Comparison of ENCODE assay signal across 11 mouse cellular contexts in genomic region chr2:126663481-126663880, GRCm38 (mm10). TPM values are rescaled to one million over a fixed set of nuclear protein-coding genes. Genes with fewer than 3 reads are reported as not detected.
A peak's percentile ranks its signal among the peaks of the same experiment; 100 is the strongest.
DNase-seq lines count a peak whose midpoint lies in the region; ATAC-seq and TF ChIP-seq lines count a peak whose summit lies in the region.
"Had no signal": no experiment of that assay in that cellular context is flagged by ENCODE, and none has a peak within 500 bp of the region (broad histone marks: within the 10 kb centered on the region; RNA-seq: fewer than 3 reads in every experiment).

No protein-coding gene starts in this region.

- H3K9me3 ChIP-seq in heart, postnatal 0 days (replicated peaks; ENCODE audit: control insufficient read depth, low read length), result no peaks in the 10 kb centered on the region
- H3K9me3 ChIP-seq: embryonic facial prominence, embryonic 12.5 days; liver, embryonic 13.5 days; stomach, embryonic 15.5 days had no signal

- H3K36me3 ChIP-seq in heart, postnatal 0 days (replicated peaks; ENCODE audit: control insufficient read depth, insufficient read depth, low read length), result no peaks in the 10 kb centered on the region
- H3K36me3 ChIP-seq: embryonic facial prominence, embryonic 12.5 days; liver, embryonic 13.5 days; stomach, embryonic 15.5 days had no signal

- no peak overlapping the region for H3K4me2 ChIP-seq in heart, postnatal 0 days (ENCODE audit: low read depth, low read length)
- H3K4me2 ChIP-seq: embryonic facial prominence, embryonic 12.5 days; liver, embryonic 13.5 days; stomach, embryonic 15.5 days had no signal

- no peak overlapping the region for H3K27ac ChIP-seq in heart, postnatal 0 days (ENCODE audit: low read depth)
- H3K27ac ChIP-seq: embryonic facial prominence, embryonic 12.5 days; liver, embryonic 13.5 days; stomach, embryonic 15.5 days had no signal

- TF ChIP-seq EP300 in heart, postnatal 0 days (IDR thresholded peaks at IDR 0.05; ENCODE audit: low read depth), result no peak

- no peak overlapping the region for H3K9ac ChIP-seq in heart, postnatal 0 days (replicated peaks; ENCODE audit: low read depth, low read length)
- H3K9ac ChIP-seq: embryonic facial prominence, embryonic 12.5 days; liver, embryonic 13.5 days; stomach, embryonic 15.5 days had no signal

- no peaks in the 10 kb centered on the region for H3K4me1 ChIP-seq in heart, postnatal 0 days (ENCODE audit: control insufficient read depth, insufficient read depth)
- H3K4me1 ChIP-seq: embryonic facial prominence, embryonic 12.5 days; stomach, embryonic 15.5 days had no signal

- H3K27me3 ChIP-seq in heart, postnatal 0 days (ENCODE audit: control insufficient read depth, insufficient read depth, low read length), result no peaks in the 10 kb centered on the region
- H3K27me3 ChIP-seq: embryonic facial prominence, embryonic 12.5 days; liver, embryonic 13.5 days; stomach, embryonic 15.5 days had no signal

- peak; percentile 66 for TF ChIP-seq CTCF in heart, postnatal 0 days (IDR thresholded peaks at IDR 0.05; ENCODE audit: low read depth)

- DNase-seq in heart, postnatal 0 days (ENCODE audit: low spot score), result peak; percentile 55
- DNase-seq in heart, postnatal 4 days, result no peak
- peak; percentile 46 for DNase-seq in thymus, postnatal 0 days (ENCODE audit: low spot score)
- DNase-seq in thymus, adult 18-20 months, result no peak
- DNase-seq in retina, postnatal 7 days (ENCODE audit: low read depth, low spot score), result peak; percentile 14
- no peak for DNase-seq in frontal cortex, postnatal 36 days (ENCODE audit: low spot score in 2 of 2)
- no peak for DNase-seq in heart, adult 9 months (ENCODE audit: low spot score in 2 of 2)
- DNase-seq: liver, embryonic 13.5 days had no signal

- no peak overlapping the region for H3K4me3 ChIP-seq in heart, postnatal 0 days (ENCODE audit: low read depth, low read length)
- H3K4me3 ChIP-seq: embryonic facial prominence, embryonic 12.5 days; liver, embryonic 13.5 days; stomach, embryonic 15.5 days had no signal

- WGBS in heart, postnatal 0 days, result 47% methylated on average over 4 of the region's 4 CpGs

- ATAC-seq in heart, postnatal 0 days (ENCODE audit: insufficient read depth, low read depth), result no peak
- ATAC-seq in granulocyte monocyte progenitor cell, adult 5-6 weeks (replicated peaks; ENCODE audit: poor library complexity, severe bottlenecking), result peak; percentile 58; the same call in 1 of the 2 replicates

RNA-seq across cellular contexts. Expression of gene Gabpb1, which starts 12.7 kb away (rescaled TPM):
- 5.0 and 15.2 TPM in 2 replicates for total RNA-seq in heart, postnatal 0 days (2014; rRNA removed; ENCODE audit: low replicate concordance)
- polyA plus RNA-seq in heart, postnatal 0 days (2015; fragmentation: Nextera tagmentation; extraction: Ambion mirVana), result 17.5 and 18.0 TPM in 2 replicates
- 10 to 100 TPM; 25.7 to 30.0 TPM for total RNA-seq in heart, postnatal 4 days (2021)
- 66.1 and 66.7 TPM in 2 replicates for polyA plus RNA-seq in thymus, postnatal 0 days (2015; fragmentation: Nextera tagmentation; extraction: Ambion mirVana)
- total RNA-seq in granulocyte monocyte progenitor cell, adult 5-6 weeks (2014; fragmentation: Nextera tagmentation), result 32.9 and 38.2 TPM in 2 replicates
- total RNA-seq in granulocyte monocyte progenitor cell, adult 5-6 weeks (2017), result 31.2 and 37.4 TPM in 2 replicates

RNA-seq across cellular contexts. Expression of gene Usp8, which starts 43.6 kb away (rescaled TPM):
- 9.0 and 12.3 TPM in 2 replicates for total RNA-seq in heart, postnatal 0 days (2014; rRNA removed; ENCODE audit: low replicate concordance)
- polyA plus RNA-seq in heart, postnatal 0 days (2015; fragmentation: Nextera tagmentation; extraction: Ambion mirVana), result 19.0 and 19.4 TPM in 2 replicates
- 10 to 100 TPM; 28.8 to 30.3 TPM for total RNA-seq in heart, postnatal 4 days (2021)
- polyA plus RNA-seq in thymus, postnatal 0 days (2015; fragmentation: Nextera tagmentation; extraction: Ambion mirVana), result 23.0 and 27.7 TPM in 2 replicates
- total RNA-seq in granulocyte monocyte progenitor cell, adult 5-6 weeks (2014; fragmentation: Nextera tagmentation), result 42.4 and 49.7 TPM in 2 replicates
- total RNA-seq in granulocyte monocyte progenitor cell, adult 5-6 weeks (2017), result 52.6 and 58.2 TPM in 2 replicates

RNA-seq across cellular contexts. Expression of gene Hdc, which starts 44.4 kb away (rescaled TPM):
- total RNA-seq in heart, postnatal 0 days (2014; rRNA removed; ENCODE audit: low replicate concordance), result 11.2 and 14.0 TPM in 2 replicates
- polyA plus RNA-seq in heart, postnatal 0 days (2015; fragmentation: Nextera tagmentation; extraction: Ambion mirVana), result 7.2 and 8.4 TPM in 2 replicates
- total RNA-seq in heart, postnatal 4 days (2021), result 1 to 10 TPM; 1.9 to 2.4 TPM
- polyA plus RNA-seq in thymus, postnatal 0 days (2015; fragmentation: Nextera tagmentation; extraction: Ambion mirVana), result 13.0 and 13.3 TPM in 2 replicates
- total RNA-seq in granulocyte monocyte progenitor cell, adult 5-6 weeks (2014; fragmentation: Nextera tagmentation), result 79.4 and 82.5 TPM in 2 replicates
- total RNA-seq in granulocyte monocyte progenitor cell, adult 5-6 weeks (2017), result 138 and 152 TPM in 2 replicates

Comparison
In these comparisons a context has a peak if more than half of its experiments do, and no peak if none do; other contexts are left out.
1. DNase-seq: peak in heart, postnatal 0 days (single experiment), thymus, postnatal 0 days (single experiment) and retina, postnatal 7 days (single experiment); none in heart, postnatal 4 days (single experiment), thymus, adult 18-20 months (0 of 2), frontal cortex, postnatal 36 days (0 of 2) and heart, adult 9 months (0 of 2).